Mouse (Mus musculus): Measurements from ENCODE around the gene Mettl7a2. TPM values are rescaled to one million over a fixed set of nuclear protein-coding genes. Genes with fewer than 3 reads are reported as not detected.
"Not testable (repeated sequence)": the region's sequence is repeated elsewhere in the genome, so short reads cannot be mapped to it uniquely, and the experiment has no call there.

The Mettl7a2 gene
- total and polyA plus RNA-seq, 3 experiments: not detected

DNA sequence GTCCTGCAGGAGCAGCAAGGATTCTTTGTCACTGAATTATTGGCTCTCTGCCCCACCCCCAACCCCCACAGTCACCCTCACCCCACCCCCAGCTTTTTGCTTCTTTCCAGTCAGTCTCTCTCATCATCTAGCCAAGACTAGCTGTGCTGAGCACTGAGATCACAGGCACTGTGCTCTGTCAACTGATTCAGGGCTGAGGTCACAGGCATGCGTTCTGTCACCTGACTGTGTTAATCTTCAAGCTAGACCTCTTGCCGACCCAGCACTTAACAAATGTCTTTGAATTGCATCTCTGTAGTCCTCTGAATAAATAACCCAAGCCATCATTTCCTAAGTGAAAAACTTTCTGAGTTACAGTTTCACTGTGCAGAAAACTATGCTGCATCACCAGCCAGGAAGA lies 3.5 kb upstream of the Mettl7a2 start:
- Histone ChIP-seq H3K79me2 (ENCODE audit: control insufficient read depth, insufficient read depth, low read length, poor library complexity) (no peaks in the 10 kb centered on the region), H3K4me3 (ENCODE audit: control insufficient read depth in 1 of 2, insufficient read depth in 1 of 2, low read depth in 2 of 2, low read length in 2 of 2) (no peak overlapping the region), H3K9ac (ENCODE audit: control insufficient read depth, low read depth, low read length, poor library complexity, severe bottlenecking) (no peak overlapping the region), H3K9me3 (replicated peaks; ENCODE audit: insufficient read depth, low read length) (no peaks in the 10 kb centered on the region), H3K27me3 (ENCODE audit: control insufficient read depth in 1 of 2, insufficient read depth in 2 of 2, low read length in 2 of 2) (peaks cover 2 to 5% of the 10 kb centered on the region in 2 experiments; a peak in 3 of 4 replicates), H3K27ac (ENCODE audit: control insufficient read depth, low read depth, low read length) (no peak overlapping the region), H3K4me1 (ENCODE audit: control insufficient read depth in 1 of 2, insufficient read depth in 2 of 2, low read length in 2 of 2) (peaks cover 3% of the 10 kb centered on the region in 2 experiments; a peak in 2 of 4 replicates), H3K36me3 (ENCODE audit: control insufficient read depth in 1 of 2, insufficient read depth in 2 of 2, low read length in 2 of 2) (no peaks in the 10 kb centered on the region)
- no peak for DNase-seq (ENCODE audit: low read depth, low spot score)
- TF ChIP-seq NELFE (IDR thresholded peaks at IDR 0.05; ENCODE audit: low read depth, low read length): no peak
- TF ChIP-seq SMC3 (IDR thresholded peaks at IDR 0.05; ENCODE audit: low read depth, low read length): no peak
- no peak for TF ChIP-seq POLR2A (IDR thresholded peaks at IDR 0.05; ENCODE audit: control insufficient read depth in 1 of 2, insufficient read depth in 1 of 2, low read depth in 1 of 2, low read length in 2 of 2, poor library complexity in 1 of 2)

DNA sequence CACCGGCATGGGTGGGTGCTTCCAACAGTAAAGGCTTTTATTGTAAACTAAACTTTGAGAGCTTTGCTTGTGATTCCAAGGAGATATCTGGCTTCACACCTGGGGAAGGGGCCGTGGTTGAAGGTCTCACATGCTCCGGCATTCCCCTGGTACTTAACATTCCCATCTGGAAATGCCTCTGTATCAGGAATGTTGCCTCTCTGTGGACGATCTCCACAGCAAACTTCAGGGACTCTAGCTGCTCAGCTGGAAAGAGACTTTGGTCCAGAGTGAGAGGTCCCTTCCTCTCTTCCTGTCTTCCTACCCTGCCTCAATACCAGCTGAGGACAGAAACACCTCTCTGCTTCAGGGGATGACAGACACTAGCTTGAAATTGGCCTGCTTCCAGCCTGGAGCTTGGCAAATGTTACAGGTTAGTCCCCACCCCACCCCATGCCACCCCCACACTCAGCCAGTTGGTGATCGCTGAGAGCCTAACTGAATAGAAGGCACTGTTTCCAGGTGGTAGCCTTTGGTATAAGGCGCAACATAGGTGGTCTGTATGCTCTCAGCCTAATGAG lies 1.4 kb upstream of the Mettl7a2 start:
- H3K27me3 ChIP-seq (ENCODE audit: control insufficient read depth in 1 of 2, insufficient read depth in 2 of 2, low read length in 2 of 2): peaks cover 2 to 12% of the 10 kb centered on the region in 2 experiments; a peak in 3 of 4 replicates
- no peak for TF ChIP-seq SIN3A (IDR thresholded peaks at IDR 0.05; ENCODE audit: low read length)
- H3K27ac ChIP-seq (ENCODE audit: control insufficient read depth, low read depth, low read length): no peak overlapping the region
- no peak overlapping the region for H3K9ac ChIP-seq (ENCODE audit: control insufficient read depth, low read depth, low read length, poor library complexity, severe bottlenecking)
- no peaks in the 10 kb centered on the region for H3K36me3 ChIP-seq (ENCODE audit: control insufficient read depth in 1 of 2, insufficient read depth in 2 of 2, low read length in 2 of 2)
- DNase-seq (ENCODE audit: low read depth, low spot score): no peak
- no peaks in the 10 kb centered on the region for H3K9me3 ChIP-seq (replicated peaks; ENCODE audit: insufficient read depth, low read length)
- no peaks in the 10 kb centered on the region for H3K79me2 ChIP-seq (ENCODE audit: control insufficient read depth, insufficient read depth, low read length, poor library complexity)
- no peaks in the 10 kb centered on the region for H3K4me1 ChIP-seq (ENCODE audit: control insufficient read depth in 1 of 2, insufficient read depth in 2 of 2, low read length in 2 of 2)
- H3K4me3 ChIP-seq (ENCODE audit: control insufficient read depth in 1 of 2, insufficient read depth in 1 of 2, low read depth in 2 of 2, low read length in 2 of 2): no peak overlapping the region

DNA sequence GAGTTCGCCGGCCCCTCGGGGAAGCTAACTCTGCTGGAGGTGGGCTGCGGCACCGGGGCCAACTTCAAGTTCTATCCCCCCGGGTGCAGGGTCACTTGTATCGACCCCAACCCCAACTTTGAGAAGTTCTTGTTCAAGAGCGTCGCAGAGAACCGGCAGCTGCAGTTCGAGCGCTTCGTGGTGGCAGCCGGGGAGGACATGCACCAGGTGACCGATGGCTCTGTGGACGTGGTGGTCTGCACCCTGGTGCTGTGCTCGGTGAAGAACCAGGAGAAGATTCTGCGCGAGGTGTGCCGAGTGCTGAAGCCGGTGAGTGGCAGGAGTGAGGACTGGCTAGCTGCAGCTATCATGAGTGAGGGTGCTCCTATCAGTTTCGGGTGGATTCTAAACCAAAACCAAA lies 399 bp downstream of the Mettl7a2 start:
- H3K27ac ChIP-seq (ENCODE audit: control insufficient read depth, low read depth, low read length); DNase-seq (ENCODE audit: low read depth, low spot score); H3K4me1 ChIP-seq (ENCODE audit: control insufficient read depth in 1 of 2, insufficient read depth in 2 of 2, low read length in 2 of 2); H3K79me2 ChIP-seq (ENCODE audit: control insufficient read depth, insufficient read depth, low read length, poor library complexity); H3K36me3 ChIP-seq (ENCODE audit: control insufficient read depth in 1 of 2, insufficient read depth in 2 of 2, low read length in 2 of 2); H3K9ac ChIP-seq (ENCODE audit: control insufficient read depth, low read depth, low read length, poor library complexity, severe bottlenecking); H3K9me3 ChIP-seq (replicated peaks; ENCODE audit: insufficient read depth, low read length); H3K4me3 ChIP-seq (ENCODE audit: control insufficient read depth in 1 of 2, insufficient read depth in 1 of 2, low read depth in 2 of 2, low read length in 2 of 2): not testable (repeated sequence)
- peaks cover 2 to 12% of the 10 kb centered on the region in 2 experiments; a peak in 3 of 4 replicates for H3K27me3 ChIP-seq (ENCODE audit: control insufficient read depth in 1 of 2, insufficient read depth in 2 of 2, low read length in 2 of 2)

DNA sequence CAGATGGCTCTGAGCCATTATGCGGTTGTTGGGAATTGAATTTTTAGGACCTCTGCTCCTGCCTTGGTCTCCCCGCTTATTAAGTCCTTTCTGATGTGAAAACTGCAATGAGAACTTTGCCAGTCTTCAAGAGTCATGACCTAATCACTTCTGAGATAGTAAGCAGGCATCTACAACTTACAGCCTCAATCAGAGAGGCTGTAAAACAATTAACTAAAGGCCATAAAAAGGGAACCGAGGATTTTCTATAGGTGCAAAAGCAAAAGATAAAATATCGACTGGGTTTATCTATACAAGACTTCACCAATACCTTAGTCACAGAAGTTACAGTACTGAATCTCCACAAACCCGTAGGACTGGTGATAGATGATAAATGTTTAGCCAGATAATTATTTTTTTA lies 2.9 kb downstream of the Mettl7a2 start:
- H3K4me3 ChIP-seq (ENCODE audit: control insufficient read depth in 1 of 2, insufficient read depth in 1 of 2, low read depth in 2 of 2, low read length in 2 of 2): no peak overlapping the region
- no peaks in the 10 kb centered on the region for H3K9me3 ChIP-seq (replicated peaks; ENCODE audit: insufficient read depth, low read length)
- H3K27me3 ChIP-seq (ENCODE audit: control insufficient read depth in 1 of 2, insufficient read depth in 2 of 2, low read length in 2 of 2): peaks cover 10 to 21% of the 10 kb centered on the region in 2 experiments
- H3K4me1 ChIP-seq (ENCODE audit: control insufficient read depth in 1 of 2, insufficient read depth in 2 of 2, low read length in 2 of 2): no peaks in the 10 kb centered on the region
- no peaks in the 10 kb centered on the region for H3K79me2 ChIP-seq (ENCODE audit: control insufficient read depth, insufficient read depth, low read length, poor library complexity)
- TF ChIP-seq MAFK (IDR thresholded peaks at IDR 0.05; ENCODE audit: borderline replicate concordance, low read depth, low read length): no peak
- TF ChIP-seq ETS1 (IDR thresholded peaks at IDR 0.05; ENCODE audit: low read depth, low read length): no peak
- TF ChIP-seq MYC (IDR thresholded peaks at IDR 0.05; ENCODE audit: low read depth, low read length): no peak
- TF ChIP-seq MAZ (IDR thresholded peaks at IDR 0.05; ENCODE audit: low read depth, low read length): no peak
- no peak for TF ChIP-seq ELF1 (IDR thresholded peaks at IDR 0.05; ENCODE audit: low read depth, low read length)
- TF ChIP-seq USF2 (IDR thresholded peaks at IDR 0.05; ENCODE audit: borderline replicate concordance in 1 of 2, insufficient read depth in 1 of 2, low read depth in 1 of 2, low read length in 2 of 2): no peak
- no peak for TF ChIP-seq TAL1 (IDR thresholded peaks at IDR 0.05; ENCODE audit: low read length)
- no peak for TF ChIP-seq TBP (IDR thresholded peaks at IDR 0.05; ENCODE audit: low read depth, low read length)
- no peak for TF ChIP-seq RCOR1 (IDR thresholded peaks at IDR 0.05; ENCODE audit: low read depth, low read length)
- no peak for TF ChIP-seq NELFE (IDR thresholded peaks at IDR 0.05; ENCODE audit: low read depth, low read length)
- DNase-seq (ENCODE audit: low read depth, low spot score): no peak
- H3K36me3 ChIP-seq (ENCODE audit: control insufficient read depth in 1 of 2, insufficient read depth in 2 of 2, low read length in 2 of 2): no peaks in the 10 kb centered on the region
- no peak overlapping the region for H3K9ac ChIP-seq (ENCODE audit: control insufficient read depth, low read depth, low read length, poor library complexity, severe bottlenecking)
- no peak overlapping the region for H3K27ac ChIP-seq (ENCODE audit: control insufficient read depth, low read depth, low read length)
